Mouse (Mus musculus): Measurements from ENCODE around the gene Slc47a1. TPM values are rescaled to one million over a fixed set of nuclear protein-coding genes. Genes with fewer than 3 reads are reported as not detected.

The Slc47a1 gene
- polyA plus RNA-seq, 1 experiment from 2014 or later: not detected

- Histone ChIP-seq H3K27me3 (ENCODE audit: control insufficient read depth, insufficient read depth, low read length) (no peaks in the 10 kb centered on the region), H3K4me1 (ENCODE audit: control insufficient read depth, insufficient read depth, low read length) (no peaks in the 10 kb centered on the region), H3K4me3 (replicated peaks; ENCODE audit: low read depth, low read length) (no peak overlapping the region), H3K9me3 (ENCODE audit: control insufficient read depth, low read length) (no peaks in the 10 kb centered on the region), H3K27ac (replicated peaks; ENCODE audit: low read depth, low read length) (no peak overlapping the region), H3K9ac (replicated peaks; ENCODE audit: low read length) (no peak overlapping the region), H3K4me2 (ENCODE audit: low read length) (no peak overlapping the region), H3K36me3 (ENCODE audit: control insufficient read depth, insufficient read depth, low read length) (no peaks in the 10 kb centered on the region)
- DNase-seq (no peak), ATAC-seq (ENCODE audit: low FRiP score, low TSS enrichment) (no peak)
- WGBS: 81% methylated on average over 2 of the region's 2 CpGs
These were observed 80.8 kb downstream of the Slc47a1 start for GRCm38 (mm10) chr11:61297326-61297725.

GRCm38 (mm10) chr11:61296556-61296955, 81.6 kb downstream of the Slc47a1 start:
- DNase-seq: no peak
- Histone ChIP-seq H3K9me3 (ENCODE audit: control insufficient read depth, low read length) (no peaks in the 10 kb centered on the region), H3K4me2 (ENCODE audit: low read length) (no peak overlapping the region), H3K4me3 (replicated peaks; ENCODE audit: low read depth, low read length) (no peak overlapping the region), H3K4me1 (ENCODE audit: control insufficient read depth, insufficient read depth, low read length) (no peaks in the 10 kb centered on the region), H3K27me3 (ENCODE audit: control insufficient read depth, insufficient read depth, low read length) (no peaks in the 10 kb centered on the region), H3K27ac (replicated peaks; ENCODE audit: low read depth, low read length) (no peak overlapping the region), H3K9ac (replicated peaks; ENCODE audit: low read length) (no peak overlapping the region), H3K36me3 (ENCODE audit: control insufficient read depth, insufficient read depth, low read length) (no peaks in the 10 kb centered on the region)
- 25% methylated on average over 1 of the region's 1 CpGs for WGBS
- no peak for ATAC-seq (ENCODE audit: low FRiP score, low TSS enrichment)

- Histone ChIP-seq H3K4me2 (ENCODE audit: low read length) (no peak overlapping the region), H3K36me3 (ENCODE audit: control insufficient read depth, insufficient read depth, low read length) (no peaks in the 10 kb centered on the region), H3K9ac (replicated peaks; ENCODE audit: low read length) (no peak overlapping the region), H3K4me3 (replicated peaks; ENCODE audit: low read depth, low read length) (no peak overlapping the region), H3K27ac (replicated peaks; ENCODE audit: low read depth, low read length) (no peak overlapping the region), H3K9me3 (ENCODE audit: control insufficient read depth, low read length) (no peaks in the 10 kb centered on the region), H3K27me3 (ENCODE audit: control insufficient read depth, insufficient read depth, low read length) (no peaks in the 10 kb centered on the region), H3K4me1 (ENCODE audit: control insufficient read depth, insufficient read depth, low read length) (no peaks in the 10 kb centered on the region)
- WGBS: 95% methylated on average over 2 of the region's 2 CpGs
- no peak for DNase-seq
- no peak for ATAC-seq (ENCODE audit: low FRiP score, low TSS enrichment)
These were observed 82.6 kb downstream of the Slc47a1 start for GRCm38 (mm10) chr11:61295556-61295955.

- Histone ChIP-seq H3K36me3 (ENCODE audit: control insufficient read depth, insufficient read depth, low read length) (no peaks in the 10 kb centered on the region), H3K4me1 (ENCODE audit: control insufficient read depth, insufficient read depth, low read length) (no peaks in the 10 kb centered on the region), H3K27ac (replicated peaks; ENCODE audit: low read depth, low read length) (no peak overlapping the region), H3K4me2 (ENCODE audit: low read length) (no peak overlapping the region), H3K9ac (replicated peaks; ENCODE audit: low read length) (no peak overlapping the region), H3K4me3 (replicated peaks; ENCODE audit: low read depth, low read length) (no peak overlapping the region), H3K27me3 (ENCODE audit: control insufficient read depth, insufficient read depth, low read length) (no peaks in the 10 kb centered on the region), H3K9me3 (ENCODE audit: control insufficient read depth, low read length) (no peaks in the 10 kb centered on the region)
- ATAC-seq (ENCODE audit: low FRiP score, low TSS enrichment) (no peak), DNase-seq (no peak)
- 90% methylated on average over 3 of the region's 3 CpGs for WGBS
These were observed 83.7 kb downstream of the Slc47a1 start for GRCm38 (mm10) chr11:61294431-61294830.

Other genes with a start within 250 kb of the Slc47a1 start
- 462 and 529 TPM in 2 replicates for gene Usp22, start 203.3 kb downstream of the Slc47a1 start, polyA plus RNA-seq (2014; fragmentation: Nextera tagmentation; extraction: Ambion mirVana)
- 0.12 TPM in 1 of 2 replicates, not detected in the other for gene Aldh3a1, start 170.8 kb downstream of the Slc47a1 start, polyA plus RNA-seq (2014; fragmentation: Nextera tagmentation; extraction: Ambion mirVana)
- gene Aldh3a2, start 110.9 kb downstream of the Slc47a1 start, polyA plus RNA-seq (2014; fragmentation: Nextera tagmentation; extraction: Ambion mirVana): 21.8 and 30.2 TPM in 2 replicates
- not detected in 2 replicates for gene Slc47a2, start 35.5 kb downstream of the Slc47a1 start, polyA plus RNA-seq (2014; fragmentation: Nextera tagmentation; extraction: Ambion mirVana)
- gene Rnf112, start 75.8 kb upstream of the Slc47a1 start, polyA plus RNA-seq (2014; fragmentation: Nextera tagmentation; extraction: Ambion mirVana): 8.5 and 21.2 TPM in 2 replicates
- 18.8 and 29.8 TPM in 2 replicates for gene Mfap4, start 107.1 kb upstream of the Slc47a1 start, polyA plus RNA-seq (2014; fragmentation: Nextera tagmentation; extraction: Ambion mirVana)
- 52.9 and 58.5 TPM in 2 replicates for gene Mapk7, start 116.1 kb upstream of the Slc47a1 start, polyA plus RNA-seq (2014; fragmentation: Nextera tagmentation; extraction: Ambion mirVana)
- 32.0 and 40.7 TPM in 2 replicates for gene B9d1, start 126.8 kb upstream of the Slc47a1 start, polyA plus RNA-seq (2014; fragmentation: Nextera tagmentation; extraction: Ambion mirVana)
- gene Epn2, start 201.3 kb upstream of the Slc47a1 start, polyA plus RNA-seq (2014; fragmentation: Nextera tagmentation; extraction: Ambion mirVana): 71.7 and 80.5 TPM in 2 replicates

All from midbrain, embryonic 14.5 days (tissue).